Mouse (Mus musculus): Measurements from ENCODE around the gene Mtus2. TPM values are rescaled to one million over a fixed set of nuclear protein-coding genes. Genes with fewer than 3 reads are reported as not detected.

Mtus2 gene
- polyA plus RNA-seq, 1 experiment from 2014 or later, result 43.1 TPM

DNA sequence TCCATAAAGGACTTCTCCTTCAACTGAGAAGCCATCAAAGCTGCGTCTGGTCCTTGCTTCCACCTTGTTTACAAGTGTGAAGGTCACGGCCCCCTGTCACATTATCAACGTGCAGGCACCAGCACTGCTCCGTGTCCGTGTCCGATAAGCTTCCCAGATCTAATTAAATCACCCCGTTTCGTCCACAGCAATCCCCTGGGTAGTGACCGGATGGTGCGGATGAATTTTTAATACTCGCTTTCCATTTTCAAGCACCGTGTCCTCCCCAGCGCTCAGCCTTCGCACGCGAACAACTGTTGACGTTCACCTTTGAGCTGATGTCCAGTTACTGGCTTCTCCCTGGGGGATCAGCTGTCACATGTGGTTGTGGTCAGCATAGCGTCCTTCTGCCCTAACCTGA is 276.6 kb downstream of the Mtus2 start:
- ATAC-seq (ENCODE audit: low FRiP score, low read depth), result no peak
- 75% methylated on average over 18 of the region's 18 CpGs for WGBS
- Histone ChIP-seq H3K36me3 (no peaks in the 10 kb centered on the region), H3K9ac (no peak overlapping the region), H3K4me2 (no peak overlapping the region), H3K27ac (replicated peaks) (no peak overlapping the region), H3K4me3 (no peak overlapping the region), H3K9me3 (no peaks in the 10 kb centered on the region), H3K27me3 (no peaks in the 10 kb centered on the region), H3K4me1 (replicated peaks) (no peaks in the 10 kb centered on the region)

DNA sequence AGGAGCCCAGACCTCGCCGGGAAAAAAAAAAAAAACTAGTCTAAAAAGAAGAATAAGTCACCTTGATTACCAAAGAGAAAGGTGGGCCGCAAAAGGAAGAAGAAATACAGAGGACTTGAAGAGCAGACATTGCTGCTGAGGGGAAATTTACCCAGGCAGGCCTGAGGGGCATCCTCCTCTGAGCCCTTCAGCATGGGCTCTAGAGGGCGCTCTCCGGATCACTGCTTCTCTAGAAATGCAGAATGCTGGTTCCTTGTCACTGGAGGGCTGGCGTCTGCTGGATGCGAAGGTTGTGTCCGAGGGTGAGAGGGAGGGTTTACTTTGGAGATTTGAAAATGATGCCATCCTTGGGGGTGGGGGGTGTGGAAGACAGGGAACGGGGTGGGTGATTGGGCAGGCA is 279.5 kb downstream of the Mtus2 start:
- Histone ChIP-seq H3K9me3 (no peaks in the 10 kb centered on the region), H3K27ac (replicated peaks) (no peak overlapping the region), H3K9ac (no peak overlapping the region), H3K36me3 (no peaks in the 10 kb centered on the region), H3K4me2 (no peak overlapping the region), H3K4me1 (replicated peaks) (no peaks in the 10 kb centered on the region), H3K4me3 (no peak overlapping the region), H3K27me3 (no peaks in the 10 kb centered on the region)
- WGBS, result 56% methylated on average over 9 of the region's 9 CpGs
- no peak for ATAC-seq (ENCODE audit: low FRiP score, low read depth)

DNA sequence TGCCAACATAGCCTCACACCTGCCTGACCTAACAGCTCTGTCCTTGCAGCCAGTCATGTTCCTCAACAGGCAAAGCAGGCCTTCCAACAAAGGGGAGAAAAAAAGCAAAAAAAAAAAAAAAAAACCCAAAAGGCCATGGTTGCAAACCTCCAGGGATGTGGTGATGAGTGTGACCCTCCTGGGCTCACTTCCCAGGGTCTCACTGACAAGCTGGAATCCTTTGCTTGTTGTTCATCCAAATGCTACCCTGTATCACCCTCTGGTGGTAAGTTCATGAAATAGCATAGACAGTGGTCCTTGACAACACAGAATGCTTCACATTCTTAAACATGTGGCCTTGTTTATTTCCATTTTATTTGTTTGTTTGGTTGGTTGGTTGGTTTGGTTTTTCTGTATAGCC is 281.9 kb downstream of the Mtus2 start:
- Histone ChIP-seq H3K27ac (replicated peaks) (no peak overlapping the region), H3K9me3 (no peaks in the 10 kb centered on the region), H3K4me3 (no peak overlapping the region), H3K4me2 (no peak overlapping the region), H3K9ac (no peak overlapping the region), H3K4me1 (replicated peaks) (no peaks in the 10 kb centered on the region), H3K36me3 (no peaks in the 10 kb centered on the region), H3K27me3 (no peaks in the 10 kb centered on the region)
- ATAC-seq (ENCODE audit: low FRiP score, low read depth), result peak; percentile 52; the same call in 1 of the 2 replicates

DNA sequence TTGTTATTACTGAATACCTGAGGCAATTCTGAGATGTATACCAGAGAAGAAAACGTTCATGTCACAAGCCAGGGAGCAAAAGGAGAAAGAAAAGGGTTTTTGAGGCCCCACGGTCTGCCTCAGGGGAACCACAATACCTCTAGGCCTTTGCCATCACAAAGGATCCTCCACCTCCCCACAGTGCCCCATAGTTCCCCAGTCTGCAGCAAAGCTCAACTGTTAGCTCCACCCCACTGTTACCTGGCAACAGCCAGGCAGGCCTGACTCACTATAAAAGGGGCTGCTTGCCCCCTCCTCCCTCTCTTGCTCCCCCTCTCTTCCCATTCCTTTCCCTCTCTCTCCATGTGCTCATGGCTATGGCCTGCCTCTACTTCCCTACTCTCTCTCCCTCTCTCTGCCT is 282.6 kb downstream of the Mtus2 start:
- no peaks in the 10 kb centered on the region for H3K9me3 ChIP-seq
- WGBS, result 6% methylated on average over 2 of the region's 2 CpGs
- no peak overlapping the region for H3K4me2 ChIP-seq
- ATAC-seq (ENCODE audit: low FRiP score, low read depth), result no peak
- H3K27ac ChIP-seq (replicated peaks), result no peak overlapping the region
- no peaks in the 10 kb centered on the region for H3K36me3 ChIP-seq
- H3K9ac ChIP-seq, result no peak overlapping the region
- no peak overlapping the region for H3K4me3 ChIP-seq
- no peaks in the 10 kb centered on the region for H3K27me3 ChIP-seq
- H3K4me1 ChIP-seq (replicated peaks), result no peaks in the 10 kb centered on the region

DNA sequence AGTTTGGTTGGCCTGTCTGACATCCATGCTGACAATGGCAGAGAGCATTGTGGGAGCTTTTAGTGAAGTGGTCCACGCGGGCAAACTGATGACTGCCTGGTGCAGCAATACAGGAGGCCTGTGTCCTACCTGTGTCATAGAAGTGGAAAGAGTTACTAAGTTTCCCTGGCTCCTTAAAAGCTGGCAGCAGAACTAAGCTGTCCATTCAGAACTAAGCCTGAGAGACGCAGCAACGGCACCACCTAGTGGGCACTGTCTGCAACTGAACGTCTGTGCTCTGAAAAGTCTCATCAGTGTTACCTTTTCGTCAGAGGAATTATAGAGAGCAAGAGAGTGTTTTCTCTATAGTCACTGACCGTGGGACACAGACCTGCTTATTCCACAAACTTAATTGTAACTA is 284.8 kb downstream of the Mtus2 start:
- H3K4me3 ChIP-seq, result no peak overlapping the region
- no peak overlapping the region for H3K9ac ChIP-seq
- no peak overlapping the region for H3K27ac ChIP-seq (replicated peaks)
- ATAC-seq (ENCODE audit: low FRiP score, low read depth), result peak; percentile 73; the same call in 1 of the 2 replicates
- H3K4me1 ChIP-seq (replicated peaks), result no peaks in the 10 kb centered on the region
- H3K9me3 ChIP-seq, result no peaks in the 10 kb centered on the region
- H3K36me3 ChIP-seq, result no peaks in the 10 kb centered on the region
- H3K4me2 ChIP-seq, result no peak overlapping the region
- 10% methylated on average over 7 of the region's 7 CpGs for WGBS
- no peaks in the 10 kb centered on the region for H3K27me3 ChIP-seq

DNA sequence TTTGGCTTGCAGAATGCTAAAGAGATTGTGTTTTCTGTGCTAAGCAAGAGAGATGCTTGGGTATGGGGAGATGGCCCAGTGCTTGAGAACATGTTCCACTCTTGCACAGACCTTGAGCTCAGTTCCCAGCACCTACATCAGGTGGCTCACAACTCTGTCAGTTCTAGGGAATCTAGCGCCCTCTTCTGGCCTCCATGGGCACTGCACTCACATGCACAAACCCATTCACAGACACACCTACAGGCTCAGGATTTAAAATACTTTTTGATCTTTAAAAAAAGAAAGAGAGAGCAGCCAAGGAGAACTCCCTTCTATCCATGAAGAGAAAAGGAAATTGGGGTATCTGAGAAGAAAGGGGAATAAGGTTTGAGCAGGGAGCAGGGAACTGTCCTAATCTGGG is 287.4 kb downstream of the Mtus2 start:
- no peaks in the 10 kb centered on the region for H3K4me1 ChIP-seq (replicated peaks)
- no peaks in the 10 kb centered on the region for H3K27me3 ChIP-seq
- no peak overlapping the region for H3K27ac ChIP-seq (replicated peaks)
- ATAC-seq (ENCODE audit: low FRiP score, low read depth), result no peak
- no peaks in the 10 kb centered on the region for H3K9me3 ChIP-seq
- no peaks in the 10 kb centered on the region for H3K36me3 ChIP-seq
- H3K9ac ChIP-seq, result no peak overlapping the region
- no peak overlapping the region for H3K4me2 ChIP-seq
- WGBS, result 52% methylated on average over 1 of the region's 1 CpGs
- H3K4me3 ChIP-seq, result no peak overlapping the region

GRCm38 (mm10) chr5:148245386-148245785 is 288.3 kb downstream of the Mtus2 start:
- Histone ChIP-seq H3K4me3 (no peak overlapping the region), H3K4me1 (replicated peaks) (no peaks in the 10 kb centered on the region), H3K36me3 (no peaks in the 10 kb centered on the region), H3K27ac (replicated peaks) (no peak overlapping the region), H3K9ac (no peak overlapping the region), H3K4me2 (no peak overlapping the region), H3K27me3 (no peaks in the 10 kb centered on the region), H3K9me3 (no peaks in the 10 kb centered on the region)
- 79% methylated on average over 2 of the region's 2 CpGs for WGBS
- ATAC-seq (ENCODE audit: low FRiP score, low read depth), result no peak

DNA sequence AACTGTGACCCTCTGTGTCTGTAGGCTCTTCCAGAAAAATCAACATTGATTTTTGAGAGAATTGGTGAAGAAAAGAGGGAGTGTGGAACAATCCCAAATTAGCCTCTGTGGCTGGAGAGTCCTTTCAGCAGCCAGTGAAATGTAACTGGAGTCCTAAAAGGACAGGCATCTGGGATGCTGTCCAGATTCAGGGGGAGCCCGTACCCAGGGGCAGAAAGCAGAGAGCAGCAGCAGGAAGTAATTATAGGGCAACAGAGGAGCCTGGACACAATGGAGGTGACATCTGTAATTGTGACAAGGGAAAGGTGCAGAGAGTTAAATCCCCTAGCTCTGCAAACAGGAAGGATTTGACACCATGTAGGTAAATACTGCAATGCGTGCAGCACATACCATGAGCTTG is 291.1 kb downstream of the Mtus2 start:
- WGBS, result 47% methylated on average over 2 of the region's 2 CpGs
- ATAC-seq (ENCODE audit: low FRiP score, low read depth), result no peak
- no peak overlapping the region for H3K4me2 ChIP-seq

GRCm38 (mm10) chr5:148251847-148252246 is 294.7 kb downstream of the Mtus2 start:
- Histone ChIP-seq H3K27me3 (no peaks in the 10 kb centered on the region), H3K9ac (no peak overlapping the region), H3K36me3 (no peaks in the 10 kb centered on the region), H3K27ac (replicated peaks) (peak overlapping the region; percentile 36; the same call in 1 of the 2 replicates), H3K4me2 (no peak overlapping the region), H3K4me3 (no peak overlapping the region), H3K4me1 (replicated peaks) (no peaks in the 10 kb centered on the region), H3K9me3 (no peaks in the 10 kb centered on the region)
- ATAC-seq (ENCODE audit: low FRiP score, low read depth), result no peak

More for the DNA sequence above, 291.1 kb downstream of the Mtus2 start:
- H3K4me1 ChIP-seq (replicated peaks), result no peaks in the 10 kb centered on the region
- no peak overlapping the region for H3K4me3 ChIP-seq
- H3K27me3 ChIP-seq, result no peaks in the 10 kb centered on the region
- no peaks in the 10 kb centered on the region for H3K36me3 ChIP-seq
- H3K9ac ChIP-seq, result no peak overlapping the region
- H3K9me3 ChIP-seq, result no peaks in the 10 kb centered on the region
- no peak overlapping the region for H3K27ac ChIP-seq (replicated peaks)

- 86% methylated on average over 7 of the region's 7 CpGs for WGBS
- no peak overlapping the region for H3K4me3 ChIP-seq
- H3K4me1 ChIP-seq (replicated peaks), result peaks cover 19% of the 10 kb centered on the region
- no peaks in the 10 kb centered on the region for H3K36me3 ChIP-seq
- no peak overlapping the region for H3K9ac ChIP-seq
- no peak for ATAC-seq (ENCODE audit: low FRiP score, low read depth)
- H3K27me3 ChIP-seq, result no peaks in the 10 kb centered on the region
- no peak overlapping the region for H3K27ac ChIP-seq (replicated peaks)
- no peaks in the 10 kb centered on the region for H3K9me3 ChIP-seq
- H3K4me2 ChIP-seq, result no peak overlapping the region
Observed at GRCm38 (mm10) chr5:148262016-148262415, 304.9 kb downstream of the Mtus2 start.

GRCm38 (mm10) chr5:148264819-148265707 is 307.9 kb downstream of the Mtus2 start:
- Histone ChIP-seq H3K4me1 (replicated peaks) (peaks cover 19% of the 10 kb centered on the region), H3K4me3 (peak overlapping the region; percentile 63), H3K36me3 (no peaks in the 10 kb centered on the region), H3K9ac (peak overlapping the region; percentile 59), H3K27me3 (no peaks in the 10 kb centered on the region), H3K27ac (replicated peaks) (peak overlapping the region; percentile 82), H3K4me2 (peak overlapping the region; percentile 69), H3K9me3 (no peaks in the 10 kb centered on the region)
- peak; percentile 83 for ATAC-seq (ENCODE audit: low FRiP score, low read depth)
- under 1% methylated on average over 32 of the region's 32 CpGs for WGBS

- Histone ChIP-seq H3K4me3 (0 out of 2 replicates have a peak overlapping the region, but pooled peaks have one; percentile 63), H3K9ac (no peak overlapping the region), H3K27ac (replicated peaks) (no peak overlapping the region), H3K4me2 (peak overlapping the region; percentile 69; the same call in 1 of the 2 replicates), H3K9me3 (no peaks in the 10 kb centered on the region), H3K27me3 (no peaks in the 10 kb centered on the region), H3K4me1 (replicated peaks) (peaks cover 19% of the 10 kb centered on the region), H3K36me3 (no peaks in the 10 kb centered on the region)
- no peak for ATAC-seq (ENCODE audit: low FRiP score, low read depth)
- 78% methylated on average over 2 of the region's 2 CpGs for WGBS
Observed at GRCm38 (mm10) chr5:148266841-148267240, 309.7 kb downstream of the Mtus2 start.

- 71% methylated on average over 4 of the region's 4 CpGs for WGBS
- ATAC-seq (ENCODE audit: low FRiP score, low read depth), result no peak
- H3K27ac ChIP-seq (replicated peaks), result no peak overlapping the region
- no peaks in the 10 kb centered on the region for H3K36me3 ChIP-seq
- no peak overlapping the region for H3K9ac ChIP-seq
- H3K9me3 ChIP-seq, result no peaks in the 10 kb centered on the region
- H3K4me1 ChIP-seq (replicated peaks), result peaks cover 19% of the 10 kb centered on the region
- no peak overlapping the region for H3K4me3 ChIP-seq
- no peak overlapping the region for H3K4me2 ChIP-seq
- H3K27me3 ChIP-seq, result no peaks in the 10 kb centered on the region
Observed at GRCm38 (mm10) chr5:148267446-148267845, 310.3 kb downstream of the Mtus2 start.
